Mouse (Mus musculus) hematopoietic stem cell, adult 5-6 weeks (primary cell): ENCODE results near the gene Myl12a. TPM values are rescaled to one million over a fixed set of nuclear protein-coding genes. Genes with fewer than 3 reads are reported as not detected.

Experiments
- ATAC-seq, 2 experiments: fragments of 125-278 bp in 1 of 2; replicated peaks in 1 of 2; 2 replicates each; pipeline ENCODE4 v1.8.0; 2016 to 2017; ENCODE audit warnings: inconsistent platforms in 2 of 2, mild to moderate bottlenecking in 2 of 2, moderate number of reproducible peaks in 2 of 2, low read depth in 1 of 2, moderate TSS enrichment in 1 of 2; ENCODE audit not compliant: low FRiP score in 2 of 2, poor library complexity in 2 of 2, severe bottlenecking in 2 of 2, insufficient read depth in 1 of 2, low TSS enrichment in 1 of 2
- total RNA-seq: library from RNA; stranded (forward); fragments of 172-1452, 232-1000 nt; gene quantifications from 2 replicates; pipeline ENCODE4 v1.2.3, GENCODE M21; 2017

The Myl12a gene
- total RNA-seq, 1 experiment from 2014 or later, result 159 TPM

DNA sequence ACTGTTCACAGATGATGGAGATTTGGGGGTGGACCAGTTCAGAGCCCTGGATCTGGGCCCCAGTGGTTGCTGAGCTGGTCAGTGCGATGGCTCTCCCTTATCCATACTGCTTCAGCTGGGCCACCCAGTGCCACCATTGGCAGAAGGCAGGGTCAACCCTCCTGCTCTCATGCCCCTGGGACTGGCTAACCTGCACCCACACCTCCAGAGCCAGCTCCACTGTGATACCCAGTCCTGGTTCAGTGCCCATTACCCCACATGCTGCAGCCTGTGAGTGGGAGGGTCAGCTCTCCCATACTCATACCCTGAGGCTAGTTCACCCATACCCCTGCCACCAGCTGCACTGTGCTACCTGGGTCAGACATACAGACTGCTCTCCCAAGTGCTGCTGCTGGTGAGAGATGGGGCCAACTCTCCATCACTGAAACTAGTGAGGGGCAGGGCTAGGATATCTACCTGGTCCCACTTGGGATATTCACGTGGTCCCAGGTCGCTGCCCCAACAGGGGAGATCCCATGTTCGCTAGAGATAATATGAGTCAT, 14.8 kb upstream of the Myl12a start:
- no peak for ATAC-seq

DNA sequence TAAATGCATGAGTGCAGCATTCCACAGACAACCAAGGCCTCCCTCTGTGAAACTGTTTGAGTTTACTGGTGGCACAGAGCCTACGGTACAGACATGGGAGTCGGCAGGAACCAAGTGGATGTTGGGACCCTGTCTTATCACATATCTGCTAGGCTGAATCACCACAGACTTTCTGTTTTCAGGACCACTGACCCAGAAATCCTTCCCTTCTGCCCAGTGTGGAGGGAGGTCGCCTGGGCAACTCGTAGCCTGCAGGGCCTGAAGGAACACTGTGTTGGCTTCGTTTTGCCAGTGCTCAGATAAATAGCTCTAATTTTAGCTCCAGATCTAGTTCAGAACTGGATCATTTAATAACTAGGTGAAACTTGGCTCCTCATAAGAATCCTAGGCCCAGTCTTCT, 12.2 kb upstream of the Myl12a start:
- no peak for ATAC-seq

- ATAC-seq, result no peak
Observed at GRCm38 (mm10) chr17:71013105-71013504, 10.4 kb upstream of the Myl12a start.

- no peak for ATAC-seq
Observed at GRCm38 (mm10) chr17:71011931-71012662, 9.4 kb upstream of the Myl12a start.

DNA sequence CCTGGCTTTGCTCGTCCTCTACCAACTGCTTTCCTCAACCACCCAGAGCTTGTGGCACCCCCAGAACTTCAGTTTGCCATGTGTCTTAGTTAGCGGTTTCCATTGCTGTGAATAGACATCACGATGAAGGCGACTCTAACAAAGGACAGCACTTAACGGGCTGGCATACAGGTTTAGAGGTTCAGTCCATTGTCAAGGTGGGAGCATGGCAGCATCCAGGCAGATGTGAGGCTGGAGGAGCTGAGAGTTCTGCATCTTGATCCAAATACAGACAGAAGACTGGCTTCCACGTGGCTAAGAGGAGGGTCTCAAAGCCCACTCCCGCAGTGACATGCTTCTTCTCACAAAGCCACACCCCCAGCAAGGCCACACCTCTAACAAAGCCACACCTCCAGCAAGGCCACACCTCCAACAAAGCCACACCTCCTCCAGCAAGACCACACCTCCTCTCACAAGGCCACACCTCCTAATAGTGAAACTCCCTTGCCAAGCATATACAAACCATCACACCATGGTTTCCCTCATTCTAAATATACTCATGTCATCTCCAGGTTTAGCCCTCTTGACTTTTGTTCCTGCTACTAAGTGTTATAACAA, 8.1 kb upstream of the Myl12a start:
- 0 out of 4 replicates have a peak, but pooled peaks of 1 of the 2 experiments have one; percentile 40 for ATAC-seq

DNA sequence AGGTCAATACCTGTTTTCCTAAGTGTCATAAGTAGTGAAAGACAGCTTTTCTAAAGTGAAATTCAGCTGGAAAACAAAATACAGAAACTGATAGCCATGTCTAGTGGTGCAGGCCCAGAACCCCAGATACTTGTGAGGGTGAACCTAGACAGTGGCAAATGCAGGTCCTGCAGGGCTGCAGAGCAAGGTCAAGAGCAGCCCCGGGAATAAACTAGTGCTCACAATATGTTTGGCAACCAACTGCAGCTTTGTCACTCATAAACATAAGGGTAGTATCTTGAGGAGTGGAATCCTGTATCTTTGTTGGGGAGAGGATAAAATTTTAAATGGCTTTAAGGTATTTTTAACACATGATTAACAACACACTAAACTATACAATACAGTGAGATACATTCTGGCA, 7.1 kb upstream of the Myl12a start:
- ATAC-seq, result no peak

DNA sequence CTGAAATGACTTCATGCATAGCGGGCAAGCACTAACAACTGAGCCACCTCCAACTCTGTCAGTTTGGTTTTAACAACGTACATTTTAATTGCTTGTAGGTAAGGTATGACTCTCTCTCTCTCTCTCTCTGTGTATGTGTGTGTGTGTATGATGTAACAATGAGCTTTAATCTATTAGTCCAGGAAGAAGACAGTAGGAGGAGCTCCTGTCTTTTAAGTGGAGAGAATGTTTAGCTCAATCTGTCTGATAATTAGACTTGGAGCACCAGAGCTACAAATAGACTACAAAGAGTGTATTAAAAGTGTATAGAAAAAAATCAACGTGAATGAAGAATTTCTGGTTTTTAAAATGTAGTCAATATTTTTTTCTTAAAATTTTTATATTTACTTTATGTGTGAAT, 6.0 kb upstream of the Myl12a start:
- ATAC-seq, result no peak

DNA sequence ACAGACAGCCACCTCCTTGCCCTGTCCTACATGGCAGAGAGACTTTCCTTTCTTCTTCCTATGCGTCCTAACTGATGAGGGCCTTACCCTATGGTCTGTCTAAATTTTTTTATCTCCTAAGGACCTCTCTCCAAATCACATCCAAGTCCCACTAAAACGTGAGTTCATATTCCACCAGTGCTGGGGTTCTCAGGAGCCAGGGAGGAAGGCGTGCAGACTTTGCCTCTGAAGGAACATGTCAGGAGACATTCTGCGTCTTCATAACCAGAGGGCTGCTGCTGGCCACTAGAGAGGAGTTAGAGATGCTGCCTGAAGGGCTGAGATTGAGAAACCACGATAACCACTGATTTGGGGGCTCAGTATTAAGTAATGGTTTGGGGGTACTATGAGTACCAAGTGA, 4.3 kb upstream of the Myl12a start:
- ATAC-seq, result no peak

DNA sequence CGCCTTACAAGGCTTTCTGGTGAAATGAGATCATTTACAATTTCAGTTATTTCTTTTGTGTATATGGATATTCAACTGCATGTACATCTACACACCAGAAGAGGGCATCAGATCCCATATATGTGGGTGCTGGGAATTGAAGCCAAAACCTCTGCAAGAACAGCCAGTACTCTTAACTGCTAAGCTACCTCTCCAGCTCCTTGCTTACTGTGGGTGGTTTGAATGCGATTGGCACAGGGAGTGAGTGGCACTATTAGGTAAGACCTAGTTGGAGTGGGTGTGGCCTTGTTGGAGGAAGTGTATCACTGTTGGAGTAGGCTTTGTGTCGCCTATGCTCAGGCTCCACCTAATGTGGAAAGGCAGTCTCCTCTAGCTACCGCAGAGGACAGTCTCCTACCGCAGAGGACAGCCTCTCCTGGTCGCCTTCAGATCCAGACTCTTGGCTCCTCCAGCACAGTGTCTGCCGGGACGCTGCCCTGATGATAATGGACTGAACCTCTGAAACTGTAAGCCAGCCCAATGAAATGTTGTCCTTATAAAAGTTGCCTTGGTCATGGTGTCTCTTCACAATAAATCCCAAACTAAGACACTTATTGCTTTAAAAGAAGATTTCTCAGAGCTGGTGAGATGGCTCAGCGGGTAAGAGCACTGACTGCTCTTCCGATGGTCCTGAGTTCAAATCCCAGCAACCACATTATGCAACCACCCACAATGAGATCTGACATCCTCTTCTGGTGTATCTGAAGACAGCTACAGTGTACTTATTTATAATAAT, 1.7 kb upstream of the Myl12a start:
- peak in 1 of 2 experiments; percentile 36; a peak in 1 of 4 replicates for ATAC-seq

DNA sequence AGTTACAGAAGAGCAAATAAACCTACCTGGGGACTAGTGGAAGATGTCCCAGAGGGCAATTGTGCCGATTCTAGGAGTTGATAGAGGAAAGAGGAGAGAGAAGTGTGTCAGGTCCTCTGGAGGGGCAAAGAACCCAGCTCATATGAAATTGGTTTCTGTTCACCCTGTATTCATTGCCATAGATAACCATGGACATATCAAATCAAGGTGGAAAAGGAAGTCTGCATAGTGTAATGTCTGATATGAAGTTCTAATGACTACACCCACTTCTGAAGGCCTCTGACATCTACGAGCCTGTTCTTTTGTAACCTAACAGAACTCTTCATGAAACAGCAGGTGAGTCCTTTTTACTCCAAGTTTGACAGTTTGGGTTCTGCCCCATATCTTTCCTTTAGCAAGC, 1.0 kb upstream of the Myl12a start:
- ATAC-seq, result no peak

DNA sequence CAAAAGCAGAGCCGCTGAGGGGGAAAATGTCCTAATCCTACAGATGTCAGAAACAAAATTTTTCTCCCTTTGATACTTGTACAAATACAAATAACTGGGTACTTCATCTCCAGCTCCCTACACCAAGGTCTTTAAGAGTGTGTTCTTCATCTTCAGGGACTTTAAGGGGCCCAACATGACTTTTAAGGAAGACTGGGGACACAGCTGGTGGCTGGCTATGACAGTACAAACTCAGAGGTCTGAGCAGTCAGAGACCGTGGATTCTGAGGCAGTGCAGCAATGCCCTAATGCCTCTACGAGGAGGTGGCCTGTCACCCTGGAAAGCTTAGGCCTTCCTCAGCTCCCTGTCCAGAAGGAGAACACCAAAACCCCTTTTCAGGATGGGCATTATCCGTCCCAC, 434 bp upstream of the Myl12a start:
- no peak for ATAC-seq

- ATAC-seq, result peak; percentile 84 to 88
Observed at GRCm38 (mm10) chr17:71002081-71002743, 466 bp downstream of the Myl12a start, which contains the start of gene Myom1. Gene Myom1, plus strand, starts transcription at chr17:71002633.

DNA sequence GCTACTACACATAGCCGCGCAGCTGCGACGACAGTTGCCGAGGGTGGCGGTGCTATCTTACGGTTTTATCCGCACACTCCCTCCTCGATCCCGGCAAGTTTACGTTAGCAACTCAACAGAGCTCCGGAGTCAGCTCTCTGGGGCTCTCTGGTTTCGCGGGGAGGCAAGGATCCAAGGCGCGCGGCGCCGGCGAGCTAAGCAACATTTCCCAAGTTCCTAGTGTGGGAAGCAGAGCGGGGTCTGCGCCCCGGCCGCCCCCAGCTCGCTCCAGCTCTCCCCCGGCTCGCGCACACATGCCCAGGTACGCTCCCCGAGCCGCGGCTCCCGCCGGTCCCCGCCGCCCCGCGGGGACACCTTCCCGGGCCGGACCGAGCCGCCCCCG, 988 bp downstream of the Myl12a start:
- 0 out of 4 replicates have a peak, but pooled peaks of 1 of the 2 experiments have one; percentile 5 for ATAC-seq

- ATAC-seq, result no peak
Observed at GRCm38 (mm10) chr17:71001067-71001466, 1.6 kb downstream of the Myl12a start.

DNA sequence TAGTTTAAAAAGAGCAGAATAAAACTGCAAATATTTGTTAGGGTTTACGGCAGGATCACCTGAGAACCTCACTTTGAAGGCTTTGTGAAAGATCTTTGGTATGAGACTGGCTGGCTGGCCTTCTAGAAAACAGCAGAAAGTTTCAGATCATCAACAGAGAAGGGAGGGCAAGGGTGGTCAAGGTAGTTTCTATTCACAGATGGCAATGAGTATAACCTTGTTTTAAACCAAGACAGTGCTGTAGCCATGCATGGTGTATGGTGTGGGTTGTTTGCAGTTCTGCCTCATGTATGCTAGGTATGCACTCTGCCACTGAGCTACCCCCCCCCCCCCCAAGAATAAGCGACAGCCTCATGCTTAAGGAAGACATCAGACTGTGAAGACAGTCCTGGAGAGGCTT, 2.4 kb downstream of the Myl12a start:
- no peak for ATAC-seq

DNA sequence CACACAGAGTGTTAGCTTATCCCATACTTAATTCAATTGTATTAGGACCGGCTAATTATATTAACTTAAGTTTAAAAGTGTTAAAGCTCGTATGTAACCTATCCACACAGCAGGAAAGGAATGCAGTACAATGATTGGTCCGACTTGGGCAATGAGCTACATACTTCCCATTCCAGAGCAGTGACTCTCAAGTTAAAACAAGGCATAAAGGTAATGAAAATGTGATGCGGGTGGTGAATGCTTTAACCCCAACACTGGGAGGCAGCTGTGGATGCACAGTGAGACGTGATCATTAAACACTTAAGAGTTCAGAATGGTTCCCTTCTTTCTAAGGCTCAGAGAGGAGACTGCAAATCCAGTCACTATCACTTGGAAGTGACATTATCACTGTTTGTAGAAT, 3.5 kb downstream of the Myl12a start:
- ATAC-seq, result no peak

DNA sequence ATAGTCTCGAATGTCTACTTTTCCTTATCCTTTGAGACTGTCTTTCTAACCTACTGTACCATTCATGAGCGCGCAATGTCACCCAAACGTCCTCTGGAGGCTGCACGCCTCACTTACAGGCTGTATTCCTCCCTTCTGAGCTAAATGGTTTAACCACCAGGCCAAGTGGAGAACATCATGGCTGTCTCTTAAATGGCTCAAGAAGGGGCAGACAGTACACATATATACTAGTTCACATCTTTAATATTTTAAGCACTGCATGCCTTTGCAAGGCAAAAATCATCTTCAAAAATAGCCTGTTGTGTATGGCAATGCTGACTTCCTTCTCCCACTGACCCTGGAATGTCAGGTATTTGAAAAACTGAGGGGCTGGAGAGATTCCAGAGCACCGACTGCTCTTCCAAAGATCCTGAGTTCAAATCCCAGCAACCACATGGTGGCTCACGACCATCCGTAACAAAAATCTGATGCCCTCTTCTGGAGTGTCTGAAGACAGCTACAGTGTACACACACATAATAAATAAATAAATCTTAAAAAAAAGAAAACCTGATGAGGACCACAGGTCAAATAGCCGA, 4.2 kb downstream of the Myl12a start:
- ATAC-seq, result no peak
